Mouse (Mus musculus) heart, postnatal 0 days (tissue): ENCODE data around the gene Paqr7.

Experiments
- CTCF ChIP-seq: IDR thresholded peaks from 2 replicates; pipeline ENCODE4 v1.5.1; 2016; ENCODE audit warnings: antibody characterized with exemption, control low read depth, low read depth
- EP300 ChIP-seq: IDR thresholded peaks from 2 replicates; pipeline ENCODE4 v1.6.1; 2016; ENCODE audit warnings: antibody characterized with exemption, low read depth

DNA sequence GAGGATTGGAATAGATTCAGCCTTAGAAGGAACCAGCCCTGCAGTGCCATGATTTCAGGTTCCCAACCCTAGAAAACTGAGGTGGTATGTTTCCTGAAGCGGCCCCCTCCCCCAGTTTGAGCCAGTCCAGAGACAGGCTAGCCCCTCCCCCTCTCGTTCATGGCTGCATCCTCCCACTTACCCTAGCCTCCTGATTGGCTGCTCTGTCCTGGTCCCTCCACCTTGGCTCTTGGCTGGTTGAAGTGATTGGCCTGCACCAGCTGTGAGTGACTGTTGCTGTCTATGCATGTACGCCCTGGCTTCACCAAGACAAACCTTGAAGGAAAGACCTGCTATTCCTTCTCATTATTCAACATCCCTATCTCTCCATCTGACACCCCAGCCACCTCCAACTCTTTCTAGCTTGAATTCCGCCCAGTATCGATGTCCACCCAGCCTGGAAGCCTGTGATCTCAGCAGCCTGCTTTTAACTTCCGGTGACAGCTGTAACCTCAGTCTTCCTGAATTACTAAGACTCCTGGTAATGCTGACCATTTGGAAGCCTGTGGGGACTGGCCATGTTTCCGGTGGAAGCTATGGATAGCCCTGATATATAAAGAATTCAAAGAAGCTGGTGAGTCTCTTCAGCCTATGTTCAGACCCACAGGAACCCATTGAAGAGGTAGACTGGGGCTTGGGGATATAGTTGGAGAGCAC lies 39.2 kb upstream of the Paqr7 start:
- no peak for TF ChIP-seq CTCF
- TF ChIP-seq EP300: no peak
